Mouse (Mus musculus) G1E (cell line): ENCODE data around the gene Fam160a1.

Experiments
- CTCF ChIP-seq: IDR thresholded peaks from 2 replicates; pipeline ENCODE4 v1.5.1; 2012; ENCODE audit warnings: low read depth, low read length, inconsistent platforms, mixed read lengths
- GATA1 ChIP-seq: IDR thresholded peaks from 2 replicates; pipeline ENCODE4 v1.6.1; 2012; ENCODE audit warnings: borderline replicate concordance, low read length, inconsistent platforms, mixed read lengths

GRCm38 (mm10) chr3:85688341-85688740 is 128.8 kb downstream of the Fam160a1 start:
- TF ChIP-seq CTCF (no peak), GATA1 (no peak)
